In the genomic region with DNA sequence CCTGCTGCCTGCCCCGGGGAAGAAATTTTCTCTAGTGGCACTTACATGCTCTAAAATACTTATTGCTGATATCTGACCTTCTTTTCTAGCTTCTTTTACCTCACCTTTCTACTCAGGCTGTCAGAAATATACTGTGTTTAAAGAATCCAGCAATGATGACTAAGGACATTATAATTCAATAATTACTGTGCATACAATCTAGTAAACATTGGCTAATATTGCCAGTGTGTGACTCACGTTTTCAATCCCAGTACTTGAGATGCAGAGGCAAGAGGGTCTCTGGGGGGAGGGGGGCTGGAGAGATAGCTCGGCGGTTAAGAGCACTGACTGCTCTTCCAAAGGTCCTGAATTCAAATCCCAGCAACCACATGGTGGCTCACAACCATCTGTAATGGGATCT, we compare ENCODE assay signal across 13 mouse cellular contexts.
"Had no signal": no experiment of that assay in that cellular context is flagged by ENCODE, and none has a peak within 500 bp of the region (broad histone marks: within the 10 kb centered on the region; RNA-seq: fewer than 3 reads in every experiment).

No protein-coding gene starts in this region.

- ATAC-seq: lung, postnatal 0 days had no signal

- H3K4me1 ChIP-seq: limb, embryonic 10.5 days; neural tube, embryonic 13.5 days had no signal

- DNase-seq: kidney, adult 11 months; kidney, adult 9 months; kidney, postnatal 36 days; layer of hippocampus, adult 9-11 months; lung, adult 2 months; lung, postnatal 36 days; midbrain, embryonic 14.5 days; retina, postnatal 1 day; thymus, postnatal 4 days had no signal

- H3K4me3 ChIP-seq: limb, embryonic 10.5 days; neural tube, embryonic 13.5 days had no signal

- H3K4me2 ChIP-seq: neural tube, embryonic 13.5 days had no signal

- H3K9me3 ChIP-seq: limb, embryonic 10.5 days had no signal

- H3K27me3 ChIP-seq: neural tube, embryonic 13.5 days had no signal

- H3K27ac ChIP-seq: kidney, postnatal 0 days; limb, embryonic 10.5 days; neural tube, embryonic 13.5 days had no signal

- H3K9ac ChIP-seq: neural tube, embryonic 13.5 days had no signal

- H3K36me3 ChIP-seq: limb, embryonic 10.5 days; neural tube, embryonic 13.5 days had no signal
